Mouse (Mus musculus) fibroblast of lung, adult 2 months (primary cell): Measurements from ENCODE around the gene Gm14308.
"Not testable (repeated sequence)": the region's sequence is repeated elsewhere in the genome, so short reads cannot be mapped to it uniquely, and the experiment has no call there.

Experiments used
- DNase-seq: peaks from one replicate; pipeline ENCODE4 v3.0.0-alpha.2; 2011; ENCODE audit warnings: low read depth

Gm14308 gene

DNA sequence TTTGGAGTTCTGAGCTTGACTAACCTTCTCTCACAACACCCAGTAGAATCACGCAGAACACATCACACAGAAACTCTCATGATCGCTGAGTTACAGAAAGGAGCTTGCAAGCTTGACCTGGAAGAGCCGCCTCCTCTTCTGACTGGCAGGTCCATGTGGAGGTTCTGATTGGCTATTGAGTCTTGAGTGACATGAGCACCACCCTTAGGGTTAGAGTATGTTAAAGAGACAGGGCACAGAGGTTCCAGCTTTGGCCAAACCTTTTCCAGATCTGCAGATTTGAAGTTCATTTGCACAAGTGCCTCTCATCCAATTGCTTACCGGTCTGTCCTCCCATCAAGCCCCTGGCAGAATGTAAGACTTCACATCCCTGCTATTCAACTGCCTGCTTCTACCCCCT lies at the start of gene Gm14308:
Gm14308 (minus strand) TSS at position 101 of the 400 bp plus-strand sequence.
- not testable (repeated sequence) for DNase-seq

DNA sequence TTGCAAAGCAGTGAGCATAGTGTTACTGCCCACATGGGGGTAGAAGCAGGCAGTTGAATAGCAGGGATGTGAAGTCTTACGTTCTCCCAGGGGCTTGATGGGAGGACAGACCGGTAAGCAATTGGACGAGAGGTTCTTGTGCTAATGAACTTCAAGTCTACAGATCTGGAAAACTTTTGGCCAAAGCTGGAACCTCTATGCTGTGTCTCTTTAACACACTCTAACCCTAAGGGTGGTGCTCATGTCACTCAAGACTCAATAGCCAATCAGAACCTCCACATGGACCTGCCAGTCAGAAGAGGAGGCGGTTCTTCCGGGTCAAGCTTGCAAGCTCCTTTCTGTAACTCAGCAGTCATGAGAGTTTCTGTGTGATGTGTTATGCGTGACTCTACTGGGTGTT lies 34.1 kb upstream of the Gm14308 start, which contains the start of gene Zfp973:
Zfp973 (plus strand) TSS at position 301 of the 400 bp plus-strand sequence.
- not testable (repeated sequence) for DNase-seq
